Mouse (Mus musculus): ENCODE results near the gene Sqor. TPM values are rescaled to one million over a fixed set of nuclear protein-coding genes. Genes with fewer than 3 reads are reported as not detected.

Gene Sqor
- polyA plus RNA-seq (2012; fragmentation: generic; extraction: Trizol): 5.3 TPM
- long read RNA-seq, experiment 1, transcript Sqor-201 (10 exons, 1,804 nt): major isoform, 34 of 37 reads
- long read RNA-seq, experiment 1, partial matches to known transcripts: 3 of 37 reads
- long read RNA-seq, experiment 1, other reads (novel, unspliced or antisense): 0 of 37 reads
- long read RNA-seq, experiment 2, transcript Sqor-201 (10 exons, 1,804 nt): major isoform, 33 of 33 reads
- long read RNA-seq, experiment 2, partial matches to known transcripts: 0 of 33 reads
- long read RNA-seq, experiment 2, other reads (novel, unspliced or antisense): 0 of 33 reads

- Histone ChIP-seq H3K79me3 (ENCODE audit: low read depth) (no peaks in the 10 kb centered on the region), H3ac (ENCODE audit: control insufficient read depth, insufficient read length, low read depth) (peak within 1 kb of the TSS; percentile 81), H3K79me2 (ENCODE audit: control insufficient read depth, insufficient read depth) (no peaks in the 10 kb centered on the region), H3K4me3 (ENCODE audit: insufficient read depth, poor library complexity, severe bottlenecking) (peak within 1 kb of the TSS; percentile 28), H3K36me3 (ENCODE audit: control insufficient read depth, insufficient read depth) (no peaks in the 10 kb centered on the region), H3K27me3 (ENCODE audit: control insufficient read depth, insufficient read depth, insufficient read length) (no peaks in the 10 kb centered on the region)
- TF ChIP-seq MYOG (IDR thresholded peaks at IDR 0.05; ENCODE audit: control insufficient read depth, extremely low read depth, insufficient read length): no peak
- TF ChIP-seq CTCF (IDR thresholded peaks at IDR 0.05; ENCODE audit: control insufficient read depth, insufficient read depth, insufficient read length): no peak
- no peak for TF ChIP-seq USF1 (IDR thresholded peaks at IDR 0.05; ENCODE audit: low read depth)
- no peak for TF ChIP-seq MAX (IDR thresholded peaks at IDR 0.05)
- TF ChIP-seq FOSL1 (IDR thresholded peaks at IDR 0.05; ENCODE audit: insufficient read depth, low read length, poor library complexity, severe bottlenecking): no peak
- no peak for TF ChIP-seq MYOD1 (IDR thresholded peaks at IDR 0.05; ENCODE audit: control insufficient read depth, insufficient read length, low read depth)
- TF ChIP-seq CEBPB (IDR thresholded peaks at IDR 0.05; ENCODE audit: low read depth): no peak
Measured at GRCm38 (mm10) chr2:122765071-122765793, at the start of gene Sqor. TSS of gene Sqor (plus strand) at chr2:122765237.

GRCm38 (mm10) chr2:122716301-122716842 is 48.7 kb upstream of the Sqor start:
- Histone ChIP-seq H3K79me3 (ENCODE audit: low read depth) (no peaks in the 10 kb centered on the region), H3ac (ENCODE audit: control insufficient read depth, insufficient read length, low read depth) (no peak overlapping the region), H3K27me3 (ENCODE audit: control insufficient read depth, insufficient read depth, insufficient read length) (no peaks in the 10 kb centered on the region), H3K79me2 (ENCODE audit: control insufficient read depth, insufficient read depth) (no peaks in the 10 kb centered on the region), H3K4me3 (ENCODE audit: insufficient read depth, poor library complexity, severe bottlenecking) (no peak overlapping the region), H3K36me3 (ENCODE audit: control insufficient read depth, insufficient read depth) (no peaks in the 10 kb centered on the region)
- TF ChIP-seq MAX (IDR thresholded peaks at IDR 0.05): peak; percentile 67
- TF ChIP-seq MYOG (IDR thresholded peaks at IDR 0.05; ENCODE audit: control insufficient read depth, extremely low read depth, insufficient read length): no peak
- no peak for TF ChIP-seq CTCF (IDR thresholded peaks at IDR 0.05; ENCODE audit: control insufficient read depth, insufficient read depth, insufficient read length)
- no peak for TF ChIP-seq USF1 (IDR thresholded peaks at IDR 0.05; ENCODE audit: low read depth)
- TF ChIP-seq MYOD1 (IDR thresholded peaks at IDR 0.05; ENCODE audit: control insufficient read depth, insufficient read length, low read depth): no peak
- no peak for TF ChIP-seq CEBPB (IDR thresholded peaks at IDR 0.05; ENCODE audit: low read depth)

- no peaks in the 10 kb centered on the region for H3K79me3 ChIP-seq (ENCODE audit: low read depth)
- H3K4me3 ChIP-seq (ENCODE audit: insufficient read depth, poor library complexity, severe bottlenecking): no peak overlapping the region
- H3K27me3 ChIP-seq (ENCODE audit: control insufficient read depth, insufficient read depth, insufficient read length): no peaks in the 10 kb centered on the region
- TF ChIP-seq FOSL1 (IDR thresholded peaks at IDR 0.05; ENCODE audit: insufficient read depth, low read length, poor library complexity, severe bottlenecking) (peak; percentile 97), MYOG (IDR thresholded peaks at IDR 0.05; ENCODE audit: control insufficient read depth, extremely low read depth, insufficient read length) (no peak), CEBPB (IDR thresholded peaks at IDR 0.05; ENCODE audit: low read depth) (no peak), USF1 (IDR thresholded peaks at IDR 0.05; ENCODE audit: low read depth) (no peak), MAX (IDR thresholded peaks at IDR 0.05) (peak; percentile 78), MYOD1 (IDR thresholded peaks at IDR 0.05; ENCODE audit: control insufficient read depth, insufficient read length, low read depth) (peak; percentile 3), CTCF (IDR thresholded peaks at IDR 0.05; ENCODE audit: control insufficient read depth, insufficient read depth, insufficient read length) (no peak)
- no peaks in the 10 kb centered on the region for H3K36me3 ChIP-seq (ENCODE audit: control insufficient read depth, insufficient read depth)
- H3ac ChIP-seq (ENCODE audit: control insufficient read depth, insufficient read length, low read depth): no peak overlapping the region
- H3K79me2 ChIP-seq (ENCODE audit: control insufficient read depth, insufficient read depth): no peaks in the 10 kb centered on the region
Measured at GRCm38 (mm10) chr2:122719232-122719631, 45.8 kb upstream of the Sqor start.

- Histone ChIP-seq H3K36me3 (ENCODE audit: control insufficient read depth, insufficient read depth) (no peaks in the 10 kb centered on the region), H3K27me3 (ENCODE audit: control insufficient read depth, insufficient read depth, insufficient read length) (no peaks in the 10 kb centered on the region), H3K79me3 (ENCODE audit: low read depth) (no peaks in the 10 kb centered on the region), H3ac (ENCODE audit: control insufficient read depth, insufficient read length, low read depth) (no peak overlapping the region), H3K79me2 (ENCODE audit: control insufficient read depth, insufficient read depth) (no peaks in the 10 kb centered on the region), H3K4me3 (ENCODE audit: insufficient read depth, poor library complexity, severe bottlenecking) (no peak overlapping the region)
- no peak for TF ChIP-seq FOSL1 (IDR thresholded peaks at IDR 0.05; ENCODE audit: insufficient read depth, low read length, poor library complexity, severe bottlenecking)
- TF ChIP-seq MYOD1 (IDR thresholded peaks at IDR 0.05; ENCODE audit: control insufficient read depth, insufficient read length, low read depth): no peak
- no peak for TF ChIP-seq CTCF (IDR thresholded peaks at IDR 0.05; ENCODE audit: control insufficient read depth, insufficient read depth, insufficient read length)
- TF ChIP-seq CEBPB (IDR thresholded peaks at IDR 0.05; ENCODE audit: low read depth): no peak
- TF ChIP-seq USF1 (IDR thresholded peaks at IDR 0.05; ENCODE audit: low read depth): no peak
- TF ChIP-seq MYOG (IDR thresholded peaks at IDR 0.05; ENCODE audit: control insufficient read depth, extremely low read depth, insufficient read length): no peak
- no peak for TF ChIP-seq MAX (IDR thresholded peaks at IDR 0.05)
Measured at GRCm38 (mm10) chr2:122720564-122720963, 44.5 kb upstream of the Sqor start.

- TF ChIP-seq CTCF (IDR thresholded peaks at IDR 0.05; ENCODE audit: control insufficient read depth, insufficient read depth, insufficient read length) (peak; percentile 7), MAX (IDR thresholded peaks at IDR 0.05) (no peak)
- H3K36me3 ChIP-seq (ENCODE audit: control insufficient read depth, insufficient read depth): no peaks in the 10 kb centered on the region
- H3ac ChIP-seq (ENCODE audit: control insufficient read depth, insufficient read length, low read depth): no peak overlapping the region
- H3K4me3 ChIP-seq (ENCODE audit: insufficient read depth, poor library complexity, severe bottlenecking): no peak overlapping the region
- no peaks in the 10 kb centered on the region for H3K27me3 ChIP-seq (ENCODE audit: control insufficient read depth, insufficient read depth, insufficient read length)
- H3K79me2 ChIP-seq (ENCODE audit: control insufficient read depth, insufficient read depth): no peaks in the 10 kb centered on the region
- H3K79me3 ChIP-seq (ENCODE audit: low read depth): no peaks in the 10 kb centered on the region
Measured at GRCm38 (mm10) chr2:122725604-122726003, 39.4 kb upstream of the Sqor start.

Measured in C2C12 (cell line).